Mouse (Mus musculus): ENCODE measurements around the gene Cmtr1. TPM values are rescaled to one million over a fixed set of nuclear protein-coding genes. Genes with fewer than 3 reads are reported as not detected.

The Cmtr1 gene
- polyA plus RNA-seq, 1 experiment from 2014 or later: 109 TPM

- no peak overlapping the region for H3K4me3 ChIP-seq
- no peak for ATAC-seq (ENCODE audit: low FRiP score, low read depth)
- H3K4me2 ChIP-seq: no peak overlapping the region
- H3K9me3 ChIP-seq: no peaks in the 10 kb centered on the region
- H3K4me1 ChIP-seq (replicated peaks): no peaks in the 10 kb centered on the region
- H3K36me3 ChIP-seq: peaks cover 73% of the 10 kb centered on the region
- WGBS: 73% methylated on average over 5 of the region's 5 CpGs
- no peaks in the 10 kb centered on the region for H3K27me3 ChIP-seq
- no peak overlapping the region for H3K27ac ChIP-seq (replicated peaks)
- H3K9ac ChIP-seq: no peak overlapping the region
These were observed 24.3 kb upstream of the Cmtr1 start for GRCm38 (mm10) chr17:29636118-29636517.

GRCm38 (mm10) chr17:29637377-29637776 is 23.0 kb upstream of the Cmtr1 start:
- Histone ChIP-seq H3K4me2 (no peak overlapping the region), H3K27ac (replicated peaks) (no peak overlapping the region), H3K36me3 (peaks cover 72% of the 10 kb centered on the region)

GRCm38 (mm10) chr17:29637895-29638294 is 22.5 kb upstream of the Cmtr1 start:
- no peak for ATAC-seq (ENCODE audit: low FRiP score, low read depth)

More at GRCm38 (mm10) chr17:29637377-29637776, 23.0 kb upstream of the Cmtr1 start:
- Histone ChIP-seq H3K27me3 (no peaks in the 10 kb centered on the region), H3K4me3 (no peak overlapping the region), H3K9ac (no peak overlapping the region), H3K4me1 (replicated peaks) (no peaks in the 10 kb centered on the region), H3K9me3 (no peaks in the 10 kb centered on the region)
- no peak for ATAC-seq (ENCODE audit: low FRiP score, low read depth)
- WGBS: 94% methylated on average over 4 of the region's 4 CpGs

GRCm38 (mm10) chr17:29640971-29641370 is 19.4 kb upstream of the Cmtr1 start:
- Histone ChIP-seq H3K4me3 (no peak overlapping the region), H3K36me3 (peaks cover 49% of the 10 kb centered on the region), H3K4me2 (no peak overlapping the region), H3K9me3 (no peaks in the 10 kb centered on the region), H3K27me3 (no peaks in the 10 kb centered on the region), H3K27ac (replicated peaks) (no peak overlapping the region), H3K4me1 (replicated peaks) (no peaks in the 10 kb centered on the region), H3K9ac (no peak overlapping the region)
- no peak for ATAC-seq (ENCODE audit: low FRiP score, low read depth)
- WGBS: 95% methylated on average over 11 of the region's 11 CpGs

More at GRCm38 (mm10) chr17:29637895-29638294, 22.5 kb upstream of the Cmtr1 start:
- H3K4me1 ChIP-seq (replicated peaks): no peaks in the 10 kb centered on the region
- no peak overlapping the region for H3K4me3 ChIP-seq
- H3K4me2 ChIP-seq: no peak overlapping the region
- H3K27ac ChIP-seq (replicated peaks): no peak overlapping the region
- no peaks in the 10 kb centered on the region for H3K27me3 ChIP-seq
- H3K36me3 ChIP-seq: peaks cover 75% of the 10 kb centered on the region
- no peak overlapping the region for H3K9ac ChIP-seq
- 88% methylated on average over 8 of the region's 8 CpGs for WGBS
- H3K9me3 ChIP-seq: no peaks in the 10 kb centered on the region

GRCm38 (mm10) chr17:29642219-29642618 is 18.2 kb upstream of the Cmtr1 start:
- H3K36me3 ChIP-seq: peaks cover 41% of the 10 kb centered on the region

GRCm38 (mm10) chr17:29658249-29658648 is 2.1 kb upstream of the Cmtr1 start:
- ATAC-seq (ENCODE audit: low FRiP score, low read depth): no peak
- Histone ChIP-seq H3K4me2 (no peak overlapping the region), H3K4me3 (no peak overlapping the region), H3K9me3 (no peaks in the 10 kb centered on the region), H3K4me1 (replicated peaks) (peaks cover 11% of the 10 kb centered on the region), H3K36me3 (0 out of 2 replicates have a peak, but pooled peaks cover under 1% of the 10 kb centered on the region), H3K27ac (replicated peaks) (no peak overlapping the region), H3K27me3 (no peaks in the 10 kb centered on the region), H3K9ac (no peak overlapping the region)
- WGBS: 83% methylated on average over 2 of the region's 2 CpGs

More at GRCm38 (mm10) chr17:29642219-29642618, 18.2 kb upstream of the Cmtr1 start:
- no peak overlapping the region for H3K9ac ChIP-seq
- no peaks in the 10 kb centered on the region for H3K9me3 ChIP-seq
- ATAC-seq (ENCODE audit: low FRiP score, low read depth): no peak
- H3K4me3 ChIP-seq: no peak overlapping the region
- no peaks in the 10 kb centered on the region for H3K27me3 ChIP-seq
- no peak overlapping the region for H3K4me2 ChIP-seq
- WGBS: 66% methylated on average over 3 of the region's 3 CpGs
- no peaks in the 10 kb centered on the region for H3K4me1 ChIP-seq (replicated peaks)
- no peak overlapping the region for H3K27ac ChIP-seq (replicated peaks)

- H3K4me3 ChIP-seq: peak overlapping the region; percentile 89
- H3K9me3 ChIP-seq: no peaks in the 10 kb centered on the region
- H3K27ac ChIP-seq (replicated peaks): peak overlapping the region; percentile 93
- H3K4me2 ChIP-seq: peak overlapping the region; percentile 90
- H3K36me3 ChIP-seq: peaks cover 15% of the 10 kb centered on the region
- ATAC-seq (ENCODE audit: low FRiP score, low read depth): peak; percentile 84; the same call in 1 of the 2 replicates
- H3K27me3 ChIP-seq: no peaks in the 10 kb centered on the region
- peak overlapping the region; percentile 98 for H3K9ac ChIP-seq
- WGBS: under 1% methylated on average over 41 of the region's 41 CpGs
- peaks cover 11% of the 10 kb centered on the region for H3K4me1 ChIP-seq (replicated peaks)
These were observed 482 bp downstream of the Cmtr1 start for GRCm38 (mm10) chr17:29660762-29661391.

- Histone ChIP-seq H3K36me3 (peaks cover 15% of the 10 kb centered on the region), H3K9ac (no peak overlapping the region), H3K9me3 (no peaks in the 10 kb centered on the region), H3K4me3 (no peak overlapping the region), H3K4me2 (no peak overlapping the region), H3K27me3 (no peaks in the 10 kb centered on the region), H3K27ac (replicated peaks) (no peak overlapping the region), H3K4me1 (replicated peaks) (peaks cover 11% of the 10 kb centered on the region)
- WGBS: 91% methylated on average over 6 of the region's 6 CpGs
- no peak for ATAC-seq (ENCODE audit: low FRiP score, low read depth)
These were observed 1.8 kb downstream of the Cmtr1 start for GRCm38 (mm10) chr17:29662145-29662544.

- H3K4me3 ChIP-seq: no peak overlapping the region
- no peaks in the 10 kb centered on the region for H3K9me3 ChIP-seq
- peak overlapping the region; percentile 74 for H3K27ac ChIP-seq (replicated peaks)
- peaks cover 20% of the 10 kb centered on the region for H3K36me3 ChIP-seq
- WGBS: 57% methylated on average over 10 of the region's 10 CpGs
- peaks cover 28% of the 10 kb centered on the region for H3K4me1 ChIP-seq (replicated peaks)
- H3K4me2 ChIP-seq: no peak overlapping the region
- peak; percentile 79; the same call in 1 of the 2 replicates for ATAC-seq (ENCODE audit: low FRiP score, low read depth)
- H3K9ac ChIP-seq: no peak overlapping the region
- H3K27me3 ChIP-seq: no peaks in the 10 kb centered on the region
These were observed 7.9 kb downstream of the Cmtr1 start for GRCm38 (mm10) chr17:29668051-29668986.

- H3K9me3 ChIP-seq: no peaks in the 10 kb centered on the region
- H3K4me3 ChIP-seq: no peak overlapping the region
- H3K4me2 ChIP-seq: no peak overlapping the region
- 89% methylated on average over 4 of the region's 4 CpGs for WGBS
- peaks cover 28% of the 10 kb centered on the region for H3K4me1 ChIP-seq (replicated peaks)
- no peak for ATAC-seq (ENCODE audit: low FRiP score, low read depth)
- H3K9ac ChIP-seq: no peak overlapping the region
- peaks cover 21% of the 10 kb centered on the region for H3K36me3 ChIP-seq
- peak overlapping the region; percentile 74; the same call in 1 of the 2 replicates for H3K27ac ChIP-seq (replicated peaks)
- no peaks in the 10 kb centered on the region for H3K27me3 ChIP-seq
These were observed 8.6 kb downstream of the Cmtr1 start for GRCm38 (mm10) chr17:29669030-29669429.

GRCm38 (mm10) chr17:29669936-29670335 is 9.5 kb downstream of the Cmtr1 start:
- ATAC-seq (ENCODE audit: low FRiP score, low read depth): no peak
- H3K4me3 ChIP-seq: no peak overlapping the region
- H3K9me3 ChIP-seq: no peaks in the 10 kb centered on the region

GRCm38 (mm10) chr17:29671021-29671420 is 10.6 kb downstream of the Cmtr1 start:
- no peak overlapping the region for H3K9ac ChIP-seq
- peaks cover 28% of the 10 kb centered on the region for H3K4me1 ChIP-seq (replicated peaks)
- no peak overlapping the region for H3K4me3 ChIP-seq
- H3K4me2 ChIP-seq: no peak overlapping the region
- H3K9me3 ChIP-seq: no peaks in the 10 kb centered on the region
- no peaks in the 10 kb centered on the region for H3K27me3 ChIP-seq
- WGBS: 86% methylated on average over 2 of the region's 2 CpGs
- H3K36me3 ChIP-seq: peaks cover 30% of the 10 kb centered on the region
- no peak for ATAC-seq (ENCODE audit: low FRiP score, low read depth)
- no peak overlapping the region for H3K27ac ChIP-seq (replicated peaks)

More at GRCm38 (mm10) chr17:29669936-29670335, 9.5 kb downstream of the Cmtr1 start:
- H3K36me3 ChIP-seq: peaks cover 21% of the 10 kb centered on the region
- no peak overlapping the region for H3K9ac ChIP-seq
- no peak overlapping the region for H3K4me2 ChIP-seq
- peaks cover 28% of the 10 kb centered on the region for H3K4me1 ChIP-seq (replicated peaks)
- no peak overlapping the region for H3K27ac ChIP-seq (replicated peaks)
- H3K27me3 ChIP-seq: no peaks in the 10 kb centered on the region
